Mouse (Mus musculus) spleen, postnatal 14 days (tissue): ENCODE results near the gene Myo1d.

Source experiments
- DNase-seq, 2 experiments: peaks; one replicate each; pipeline ENCODE4 v3.0.0; 2021 to 2022; ENCODE audit warnings: low spot score in 2 of 2

Myo1d gene

GRCm38 (mm10) chr11:80504519-80505385, 275.1 kb downstream of the Myo1d start:
- DNase-seq, result no peak

- no peak for DNase-seq
Observed at GRCm38 (mm10) chr11:80503726-80504452, 275.9 kb downstream of the Myo1d start.

- no peak for DNase-seq
Observed at GRCm38 (mm10) chr11:80503281-80503680, 276.5 kb downstream of the Myo1d start.

GRCm38 (mm10) chr11:80499550-80499952, 280.3 kb downstream of the Myo1d start:
- DNase-seq, result no peak

GRCm38 (mm10) chr11:80498328-80499070, 281.3 kb downstream of the Myo1d start:
- DNase-seq, result no peak

DNA sequence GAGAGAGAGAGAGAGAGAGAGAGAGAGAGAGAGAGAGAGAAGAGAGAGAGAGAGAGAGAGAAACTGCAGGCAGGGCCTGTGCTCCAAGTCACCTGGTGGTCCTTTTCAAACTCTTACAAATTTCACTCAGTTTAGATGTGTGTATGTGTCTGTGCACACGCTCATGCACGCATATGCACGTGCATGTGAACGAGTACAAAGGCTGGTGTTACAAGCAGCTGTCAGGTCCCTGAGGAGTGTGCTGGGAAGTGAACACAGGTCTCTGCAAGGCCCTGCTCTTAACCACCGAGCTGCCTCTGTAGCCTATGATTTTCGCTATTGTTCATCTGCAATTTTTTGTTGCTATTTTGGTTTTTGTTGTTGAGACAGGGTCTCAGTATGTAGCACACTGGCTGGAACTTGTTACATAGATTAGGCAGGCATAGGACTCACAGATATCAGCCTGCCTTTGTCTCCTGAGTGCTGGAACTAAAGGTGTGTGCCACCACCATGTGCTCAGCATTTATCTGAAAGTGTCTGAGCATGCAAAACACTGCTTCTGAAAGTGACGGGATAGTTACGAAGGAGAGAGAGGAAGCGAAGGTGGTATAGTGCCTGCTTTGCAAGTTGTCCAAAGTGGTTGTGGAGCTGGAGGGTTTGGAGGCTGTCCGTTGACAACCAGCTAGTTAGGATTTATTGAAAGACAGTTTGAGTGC, 282.5 kb downstream of the Myo1d start:
- no peak for DNase-seq

DNA sequence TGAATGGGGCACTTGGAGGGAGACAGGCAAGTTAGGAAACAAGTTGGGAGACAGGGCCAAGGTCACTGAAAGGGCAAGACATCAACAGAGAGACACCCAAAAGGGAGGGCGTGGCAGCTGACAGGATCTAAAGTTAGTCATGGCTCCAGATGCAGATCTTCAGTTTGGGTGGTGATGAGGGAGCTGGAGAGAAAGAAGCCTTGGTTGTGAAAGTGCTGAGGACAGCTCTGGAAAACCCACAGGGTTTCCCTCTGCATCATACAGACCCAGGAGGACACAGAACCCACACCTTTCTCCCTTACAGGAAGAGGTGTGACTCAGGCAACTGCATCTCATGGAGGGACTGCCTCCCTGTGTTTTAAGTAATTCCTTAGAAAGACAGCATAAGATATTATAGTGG, 283.2 kb downstream of the Myo1d start:
- no peak for DNase-seq

DNA sequence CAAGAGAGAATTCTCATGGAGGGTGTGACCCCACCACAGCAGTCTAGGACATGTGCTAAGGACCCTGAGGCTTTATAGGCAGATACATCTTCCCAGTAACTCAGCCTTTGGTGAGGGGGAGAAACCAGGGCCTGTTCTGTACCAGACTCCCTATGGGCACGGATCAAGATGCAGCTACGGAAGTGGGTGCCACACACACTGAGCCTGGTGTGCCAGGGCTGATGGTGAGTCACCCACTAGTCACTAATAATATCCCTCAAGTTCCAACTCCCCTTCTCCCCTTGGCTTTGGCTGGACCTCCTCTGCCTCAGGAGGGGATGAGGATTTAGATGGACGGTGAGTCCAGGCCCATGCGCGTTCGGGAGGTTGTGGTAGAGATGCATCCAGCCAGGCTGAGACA, 283.9 kb downstream of the Myo1d start:
- no peak for DNase-seq

GRCm38 (mm10) chr11:80494852-80495251, 285.0 kb downstream of the Myo1d start:
- no peak for DNase-seq

GRCm38 (mm10) chr11:80493186-80493585, 286.6 kb downstream of the Myo1d start:
- no peak for DNase-seq

DNA sequence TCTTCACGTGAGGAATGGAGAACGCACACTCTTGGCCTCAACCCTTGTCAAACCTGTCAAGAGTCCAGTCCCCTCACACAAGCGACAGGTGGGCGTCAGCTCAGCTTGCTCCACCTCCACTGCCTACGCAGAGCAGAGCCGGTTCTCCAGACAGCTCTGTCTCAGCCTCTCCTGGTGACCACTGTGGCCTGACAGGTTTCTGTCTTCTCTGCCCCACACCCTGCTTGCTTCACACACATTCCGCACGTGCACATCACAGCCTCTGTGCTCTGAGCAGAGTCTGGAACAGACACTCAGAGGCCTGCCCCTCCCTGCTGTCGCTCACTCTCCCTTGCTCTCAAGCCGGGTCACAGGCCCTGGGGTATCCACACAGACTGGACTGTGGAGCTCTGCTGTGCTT, 289.0 kb downstream of the Myo1d start:
- no peak for DNase-seq

DNA sequence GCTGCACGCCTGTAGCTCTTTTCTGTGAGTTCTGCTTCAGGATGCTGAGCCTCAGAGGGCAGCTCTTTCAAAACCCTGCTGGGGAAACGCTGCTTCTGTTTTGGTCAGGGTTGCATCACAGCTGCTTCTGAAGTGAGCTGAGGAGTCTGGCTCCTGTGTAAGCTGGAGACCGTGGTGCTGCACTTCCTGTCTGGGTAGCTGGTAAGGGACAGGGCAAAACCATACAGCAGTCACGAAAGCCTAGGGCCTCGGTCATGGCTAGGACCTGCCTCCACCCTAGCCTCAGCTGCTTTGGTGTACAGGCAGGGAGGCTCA, 290.0 kb downstream of the Myo1d start:
- no peak for DNase-seq

- DNase-seq, result no peak
Observed at GRCm38 (mm10) chr11:80489172-80489881, 290.5 kb downstream of the Myo1d start.

DNA sequence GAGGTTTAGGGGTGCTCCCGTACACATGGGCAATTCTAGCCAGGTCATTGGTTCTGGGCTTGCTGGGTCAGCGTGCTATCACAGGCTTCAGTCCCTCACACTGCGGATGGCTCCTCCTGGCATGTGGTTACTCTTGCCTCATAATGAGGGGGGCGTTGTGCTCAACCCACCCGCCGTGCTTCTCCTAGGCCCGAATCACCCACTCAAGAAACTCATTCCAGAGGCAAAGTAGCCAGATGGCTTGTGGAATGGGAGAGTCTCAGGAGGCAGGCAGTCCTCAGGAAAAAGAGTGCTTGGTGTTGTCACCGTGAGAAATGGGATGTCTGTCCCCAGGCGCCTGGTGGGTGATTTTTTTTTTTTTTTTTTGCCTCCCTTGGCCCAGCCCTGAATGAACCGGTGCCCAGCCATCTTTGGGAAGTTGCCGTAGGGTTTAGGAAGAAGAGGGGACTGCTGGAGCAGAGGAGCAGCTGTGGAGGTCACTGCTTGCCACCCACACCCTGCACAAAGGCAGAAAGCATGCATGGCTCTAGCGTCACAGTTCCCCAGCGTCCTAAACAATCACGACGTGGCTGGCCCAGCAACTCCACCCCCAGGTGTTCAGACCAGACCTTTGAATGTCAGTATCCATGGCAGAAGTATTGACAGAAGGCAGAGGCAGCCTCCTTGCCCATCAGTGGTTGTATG, 291.8 kb downstream of the Myo1d start:
- no peak for DNase-seq

- DNase-seq, result no peak
Observed at GRCm38 (mm10) chr11:80485622-80486206, 294.1 kb downstream of the Myo1d start.

DNA sequence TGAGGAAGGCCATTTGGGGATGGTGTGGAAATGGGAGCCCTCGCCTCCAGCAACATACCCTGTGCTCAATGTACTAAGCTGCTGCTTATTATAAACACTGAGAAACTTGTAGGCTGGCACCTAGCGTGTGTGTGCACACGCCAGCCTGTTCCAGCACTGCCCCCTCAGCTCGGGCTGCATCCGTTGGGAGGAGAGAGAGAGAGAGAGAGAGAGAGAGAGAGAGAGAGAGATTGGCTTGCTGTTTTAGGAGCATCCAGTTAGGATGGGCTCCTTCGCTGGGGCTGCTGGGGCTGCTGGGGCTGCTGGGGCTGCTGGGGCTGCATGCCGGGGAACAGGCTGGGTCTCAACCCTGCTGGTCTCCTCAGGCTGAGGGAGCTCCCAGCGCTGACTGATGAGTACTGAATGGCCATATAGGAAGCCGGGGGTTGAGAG, 294.7 kb downstream of the Myo1d start:
- no peak for DNase-seq

DNA sequence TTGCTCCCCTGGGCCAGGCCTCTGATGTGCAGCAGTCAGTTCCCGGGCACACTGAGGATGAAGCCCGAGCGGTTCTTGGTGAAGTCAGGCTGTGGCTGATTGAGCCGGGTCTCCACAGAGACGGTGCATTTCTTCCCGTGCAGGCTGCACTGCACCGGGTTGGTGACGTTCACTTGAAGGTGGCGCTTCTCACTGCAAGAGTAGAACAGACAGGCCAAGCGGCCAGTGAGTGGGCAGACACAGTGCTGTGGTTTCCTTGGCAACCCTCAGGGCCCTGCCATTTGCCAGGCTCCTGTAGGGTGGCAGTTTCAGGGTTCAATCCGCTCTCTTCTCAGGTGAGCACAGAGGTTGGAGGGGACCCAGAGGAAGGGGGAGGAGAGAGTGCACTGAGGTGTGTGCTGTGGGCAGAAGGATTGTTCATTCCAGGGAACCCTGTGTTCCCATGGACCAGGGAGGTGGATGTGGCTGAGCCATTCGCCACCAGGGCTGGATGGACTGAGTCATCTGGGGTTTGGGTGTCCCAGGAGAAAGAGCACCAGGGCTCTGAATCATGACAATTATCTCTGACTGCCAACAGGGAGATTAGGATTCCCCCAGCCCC, 295.5 kb downstream of the Myo1d start:
- DNase-seq, result no peak

DNA sequence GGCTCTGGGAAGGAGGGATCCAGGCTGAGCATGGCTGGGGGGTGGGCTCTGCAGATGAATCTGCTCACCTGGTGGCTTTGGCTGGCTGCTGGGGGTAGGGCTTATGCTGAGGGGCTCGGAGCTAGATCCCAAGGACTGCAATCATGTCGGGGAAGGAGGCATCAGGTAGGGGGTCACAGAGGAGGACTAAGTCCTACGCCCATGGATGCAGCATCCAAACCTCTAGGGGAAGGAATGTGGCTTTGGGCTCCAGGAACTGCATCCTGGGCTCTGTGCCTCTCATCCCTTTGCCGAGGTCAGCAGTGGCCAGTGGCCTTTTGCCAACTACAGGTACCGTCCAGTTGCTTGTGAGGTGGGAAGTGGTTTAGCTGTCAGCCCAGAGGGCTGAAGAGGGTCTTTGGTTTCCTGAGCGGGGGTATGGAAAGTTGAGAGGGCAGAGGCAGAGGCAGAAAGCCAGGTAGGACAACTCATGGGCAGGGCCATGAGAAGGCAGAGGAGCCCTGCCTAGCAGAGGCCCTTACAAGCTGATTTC, 296.2 kb downstream of the Myo1d start:
- DNase-seq, result no peak

- DNase-seq, result no peak
Observed at GRCm38 (mm10) chr11:80482921-80483320, 296.9 kb downstream of the Myo1d start.

GRCm38 (mm10) chr11:80482347-80482746, 297.5 kb downstream of the Myo1d start:
- no peak for DNase-seq
